Mouse (Mus musculus) erythroblast, embryonic 14.5 days (primary cell): ENCODE data around the gene Retnla.

Experiments used
- GATA1 ChIP-seq: IDR thresholded peaks from 2 replicates; pipeline ENCODE4 v1.6.1; 2012; ENCODE audit warnings: low read length, inconsistent platforms, mixed read lengths
- TAL1 ChIP-seq: IDR thresholded peaks from 3 replicates; pipeline ENCODE4 v1.6.1; 2012; ENCODE audit warnings: low read length, inconsistent platforms, mixed read lengths

GRCm38 (mm10) chr16:48826474-48826873 is 15.9 kb upstream of the Retnla start:
- no peak for TF ChIP-seq GATA1
- no peak for TF ChIP-seq TAL1
